Mouse (Mus musculus) midbrain, embryonic 11.5 days (tissue): ENCODE data around the gene Pla2g7. TPM values are rescaled to one million over a fixed set of nuclear protein-coding genes. Genes with fewer than 3 reads are reported as not detected.

Experiments
- ATAC-seq: fragments of 200-750 bp; cut with Nextera tagmentation; 2 replicates; pipeline ENCODE4 v1.8.0; 2017; ENCODE audit warnings: moderate TSS enrichment, moderate library complexity; ENCODE audit not compliant: low FRiP score
- DNase-seq: peaks from one replicate; pipeline ENCODE4 v3.0.0; 2015; ENCODE audit warnings: low spot score; ENCODE audit errors: missing footprints
- H3K27ac ChIP-seq: fragments of 300-500 bp; sonication (generic); 2 replicates; pipeline ENCODE4 v1.5.1; 2014; ENCODE audit warnings: low read depth, low read length
- H3K27me3 ChIP-seq: fragments of 300-500 bp; sonication (generic); 2 replicates; pipeline ENCODE4 v1.6.1; 2014; ENCODE audit warnings: mild to moderate bottlenecking, low read length, moderate library complexity, mixed read lengths; ENCODE audit not compliant: control insufficient read depth, insufficient read depth
- H3K36me3 ChIP-seq: fragments of 300-500 bp; sonication (generic); 2 replicates; pipeline ENCODE4 v1.6.1; 2014; ENCODE audit warnings: mild to moderate bottlenecking, low read length, moderate library complexity, mixed read lengths; ENCODE audit not compliant: control insufficient read depth, insufficient read depth
- H3K4me1 ChIP-seq: fragments of 300-500 bp; sonication (generic); 2 replicates; pipeline ENCODE4 v1.6.1; 2014; ENCODE audit warnings: low read length; ENCODE audit not compliant: control insufficient read depth, insufficient read depth
- H3K4me2 ChIP-seq: fragments of 300-500 bp; sonication (generic); 2 replicates; pipeline ENCODE4 v1.6.1; 2014; ENCODE audit warnings: mild to moderate bottlenecking, moderate library complexity
- H3K4me3 ChIP-seq: fragments of 300-500 bp; sonication (generic); 2 replicates; pipeline ENCODE4 v1.5.1; 2014; ENCODE audit warnings: low read depth, low read length
- H3K9ac ChIP-seq: fragments of 300-500 bp; sonication (generic); 2 replicates; pipeline ENCODE4 v1.6.1; 2014; ENCODE audit warnings: low read length
- H3K9me3 ChIP-seq: fragments of 300-500 bp; sonication (generic); 2 replicates; pipeline ENCODE4 v1.6.1; 2016; ENCODE audit warnings: low read length; ENCODE audit not compliant: control insufficient read depth
- WGBS: fragments of 180-500 bp; shearing (Covaris S2); extraction: QIAGEN DNeasy Blood & Tissue Kit; methylation state at CpG from one replicate; pipeline ENCODE4 v1.1.7; 2014; 5-methylcytosine and 5-hydroxymethylcytosine counted together
- polyA plus RNA-seq: library from polyadenylated mRNA; unstranded; fragments of >200 nt; fragmentation: Nextera tagmentation; extraction: Ambion mirVana; gene quantifications from 2 replicates; pipeline ENCODE4 v1.2.1, GENCODE M21; 2014

Pla2g7 gene
- polyA plus RNA-seq, 1 experiment from 2014 or later, result 3.7 TPM

DNA sequence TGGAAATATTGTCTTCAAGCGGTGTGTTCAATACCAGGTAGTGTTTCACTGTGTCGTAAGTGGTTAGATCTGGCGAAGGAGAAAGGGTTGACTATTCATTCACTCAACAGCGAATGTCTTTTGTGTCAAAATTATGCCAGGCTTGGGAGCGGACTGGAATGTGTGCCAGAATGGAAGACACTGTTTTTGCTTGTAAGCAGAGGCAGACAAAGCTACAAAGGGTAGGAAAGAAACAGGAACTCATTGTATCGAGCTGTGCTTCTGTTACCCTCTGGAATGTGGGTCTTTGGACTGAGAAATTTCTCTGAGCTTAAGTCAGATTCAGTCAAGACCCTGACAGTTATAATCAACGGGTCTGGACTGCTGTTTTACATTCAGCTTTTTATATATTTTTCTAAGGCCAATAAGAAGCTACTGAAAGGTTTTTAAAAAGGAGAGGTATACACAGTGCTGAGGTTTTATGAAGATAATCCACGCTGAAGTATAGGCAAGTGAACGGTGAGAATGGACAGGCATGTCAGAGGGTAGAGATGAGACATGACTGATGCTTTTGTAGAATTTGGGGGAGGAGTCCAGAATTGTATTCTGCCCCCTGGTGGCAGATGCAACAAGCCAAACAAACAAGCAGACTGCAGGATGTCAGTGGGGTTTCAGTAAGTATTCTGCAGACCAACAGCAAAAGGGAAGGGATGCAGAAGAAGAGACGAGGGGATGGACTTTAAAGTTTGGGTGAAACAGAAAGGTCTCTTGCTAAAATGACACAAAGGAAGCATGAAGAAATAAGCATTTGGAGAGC lies 81.9 kb downstream of the Pla2g7 start:
- Histone ChIP-seq H3K9me3 (no peaks in the 10 kb centered on the region), H3K36me3 (peaks cover 12% of the 10 kb centered on the region; the same call in 1 of the 2 replicates), H3K27ac (no peak overlapping the region), H3K4me2 (no peak overlapping the region), H3K4me1 (no peaks in the 10 kb centered on the region), H3K27me3 (no peaks in the 10 kb centered on the region), H3K9ac (no peak overlapping the region), H3K4me3 (no peak overlapping the region)
- DNase-seq (no peak), ATAC-seq (no peak)
- 87% methylated on average over 10 of the region's 10 CpGs for WGBS

DNA sequence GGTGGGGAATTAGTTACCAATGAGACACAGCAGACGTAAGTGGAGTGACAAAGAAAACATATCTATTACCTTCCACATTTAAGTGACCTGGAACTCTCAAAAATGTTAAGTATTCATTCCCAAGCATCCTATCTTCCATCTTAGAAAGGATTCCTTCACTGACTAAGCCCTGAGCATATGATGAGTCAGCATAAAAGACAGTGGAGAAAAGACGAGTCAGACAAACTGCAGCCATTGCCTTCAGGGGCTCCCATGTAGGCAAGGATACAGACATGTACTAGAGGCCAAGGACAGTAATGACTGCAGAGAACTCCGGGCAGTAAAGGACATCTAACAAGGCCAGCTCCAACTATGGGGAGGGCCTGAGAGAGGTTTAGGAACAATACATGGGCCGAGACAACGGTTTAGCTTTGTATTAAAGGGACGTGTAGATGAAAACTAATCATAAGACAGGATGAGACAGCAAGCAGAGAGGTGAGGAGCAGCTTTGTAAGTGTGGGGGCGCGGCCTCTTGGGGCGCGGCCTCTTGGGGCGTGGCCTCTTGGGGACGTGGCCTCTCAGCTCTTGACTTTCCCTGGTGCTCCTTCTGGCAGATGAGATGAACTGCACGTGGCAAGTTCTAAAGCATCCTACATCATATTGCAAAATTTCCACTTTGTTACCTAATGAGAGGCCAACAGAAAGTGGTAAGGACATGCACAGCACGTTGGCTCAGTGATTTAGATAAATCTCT lies 83.6 kb downstream of the Pla2g7 start:
- H3K9me3 ChIP-seq, result no peaks in the 10 kb centered on the region
- WGBS, result 73% methylated on average over 14 of the region's 14 CpGs
- ATAC-seq (no peak), DNase-seq (no peak)
- no peaks in the 10 kb centered on the region for H3K4me1 ChIP-seq
- no peak overlapping the region for H3K27ac ChIP-seq
- H3K9ac ChIP-seq, result no peak overlapping the region
- H3K36me3 ChIP-seq, result peaks cover 8% of the 10 kb centered on the region; the same call in 1 of the 2 replicates
- no peak overlapping the region for H3K4me3 ChIP-seq
- H3K4me2 ChIP-seq, result no peak overlapping the region
- H3K27me3 ChIP-seq, result no peaks in the 10 kb centered on the region

Other genes starting within 250 kb of the Pla2g7 start
- 6.8 and 7.9 TPM in 2 replicates for gene Adgrf5, start 207.6 kb upstream of the Pla2g7 start, polyA plus RNA-seq
- gene Mep1a, start 65.3 kb upstream of the Pla2g7 start, polyA plus RNA-seq, result 0.14 TPM in 1 of 2 replicates, not detected in the other
- gene Ankrd66, start 24.5 kb upstream of the Pla2g7 start, polyA plus RNA-seq, result 0.16 and 0.25 TPM in 2 replicates
- not detected in 2 replicates for gene Tdrd6, start 62.2 kb downstream of the Pla2g7 start, polyA plus RNA-seq
- 26.8 and 30.8 TPM in 2 replicates for gene Slc25a27, start 99.1 kb downstream of the Pla2g7 start, polyA plus RNA-seq
- 31.4 and 37.0 TPM in 2 replicates for gene Cyp39a1, start 99.3 kb downstream of the Pla2g7 start, polyA plus RNA-seq
- gene Rcan2, start 233.3 kb downstream of the Pla2g7 start, polyA plus RNA-seq, result 9.0 and 12.0 TPM in 2 replicates